Mouse (Mus musculus): Measurements from ENCODE around the gene Fgf18.

GRCm38 (mm10) chr11:33176525-33177245, 29.5 kb upstream of the Fgf18 start:
- TF ChIP-seq CTCF (IDR thresholded peaks at IDR 0.05) = peak; percentile 89
- no peak for TF ChIP-seq EP300 (IDR thresholded peaks at IDR 0.05)
